Mouse (Mus musculus) frontal cortex, postnatal 36 days (tissue): Measurements from ENCODE around the gene Exosc5.

Source experiments
- DNase-seq, 2 experiments: peaks; one replicate each; pipeline ENCODE4 v3.0.0; 2022; ENCODE audit warnings: low spot score in 2 of 2

Exosc5 gene

DNA sequence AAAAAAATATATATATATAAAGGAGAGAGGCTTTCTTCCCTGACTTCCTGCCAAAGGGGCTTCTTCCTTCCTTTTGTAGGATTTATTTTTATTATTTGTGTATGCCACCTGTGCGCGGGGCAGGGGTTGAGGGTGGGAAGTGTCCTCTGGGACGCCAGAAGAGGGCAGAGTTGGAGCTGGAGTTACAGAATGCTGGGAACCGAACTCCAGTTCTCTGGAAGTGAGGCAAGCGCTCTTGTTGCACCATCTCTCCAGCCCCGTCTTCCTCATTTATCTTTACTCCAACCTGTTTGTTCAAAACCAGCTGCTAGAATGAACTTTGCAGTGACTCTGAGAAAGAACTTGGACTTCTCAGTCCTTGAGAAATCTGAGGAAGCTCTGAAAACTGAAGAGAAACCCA is 21.0 kb downstream of the Exosc5 start:
- DNase-seq, result no peak

DNA sequence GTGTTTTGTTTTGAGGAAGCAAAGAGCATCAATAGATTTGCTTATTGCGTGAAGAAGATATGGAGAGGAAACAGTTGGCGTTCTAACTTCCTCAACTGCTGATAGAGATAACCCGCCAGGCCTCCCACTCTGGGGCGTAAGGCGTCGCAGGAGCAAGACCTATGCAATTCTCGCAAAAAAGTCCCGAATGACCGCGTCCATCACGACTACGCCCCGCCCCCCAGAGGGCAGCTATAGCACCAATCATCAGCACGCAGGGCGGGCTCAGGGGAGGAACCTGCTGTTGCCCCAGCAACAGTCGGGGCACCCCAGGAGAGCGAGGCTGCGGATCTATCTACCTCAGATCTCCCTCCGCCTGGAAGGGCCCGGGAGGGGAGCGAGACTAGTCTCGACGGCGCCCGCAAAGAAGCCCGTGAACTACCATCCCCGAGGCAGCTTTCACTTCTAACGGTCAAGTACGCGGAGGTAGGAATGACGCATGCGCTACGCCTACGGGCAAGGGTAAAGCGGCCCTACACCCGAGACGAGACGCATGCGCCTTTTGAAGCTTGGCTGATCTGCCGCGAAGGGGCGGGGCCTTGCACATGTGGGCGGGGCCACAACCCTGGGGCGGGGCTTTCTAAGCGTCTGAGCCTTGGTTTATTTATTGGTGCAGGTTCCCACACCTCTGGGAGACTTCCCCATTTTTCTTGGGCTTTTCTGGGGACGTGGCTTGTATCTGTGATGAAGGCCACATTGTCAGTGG is 21.7 kb downstream of the Exosc5 start, which contains the start of gene B9d2:
Gene B9d2 (plus strand): TSS at position 267 of the 745 bp plus-strand sequence.
- peak; percentile 96 to 97 for DNase-seq

DNA sequence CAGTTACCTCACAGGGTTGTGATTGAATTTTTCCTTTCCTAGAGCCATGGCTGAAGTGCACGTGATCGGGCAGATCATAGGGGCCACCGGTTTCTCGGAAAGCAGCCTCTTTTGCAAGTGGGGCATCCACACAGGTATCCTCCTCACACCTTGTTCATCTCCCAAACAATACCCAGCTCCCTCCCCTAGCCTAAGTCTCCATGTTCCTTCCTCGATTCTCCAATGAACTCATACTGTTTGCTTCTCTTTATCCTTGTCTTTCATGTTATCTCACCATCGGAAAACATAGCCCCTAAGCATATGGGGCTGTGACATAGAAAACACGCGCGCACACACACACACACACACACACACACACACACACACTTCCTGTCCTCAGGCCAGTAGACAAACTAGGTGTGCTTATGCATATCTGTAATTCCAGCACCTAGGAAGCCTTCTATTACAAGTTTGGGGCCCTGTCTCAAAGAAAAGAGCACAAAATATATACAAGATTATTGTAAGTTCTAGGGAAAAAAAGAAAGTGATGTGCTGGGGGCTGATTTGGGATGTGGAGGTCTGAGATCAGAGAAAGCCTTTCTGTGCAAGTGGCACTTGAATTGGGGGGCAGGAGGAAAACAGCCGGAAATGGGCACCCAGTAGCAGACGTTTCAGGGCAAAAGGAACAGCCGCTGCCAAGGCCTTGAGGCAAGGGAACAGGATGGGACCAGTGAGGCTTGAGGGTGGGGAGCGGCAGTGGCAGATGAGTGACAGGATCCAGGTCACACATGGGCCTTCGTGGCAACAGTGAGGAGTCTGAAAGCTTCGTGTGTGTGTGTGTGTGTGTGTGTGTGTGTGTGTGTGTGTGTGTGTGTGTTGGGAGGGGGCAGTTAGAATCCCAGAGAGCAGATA is 22.6 kb downstream of the Exosc5 start:
- DNase-seq, result no peak

DNA sequence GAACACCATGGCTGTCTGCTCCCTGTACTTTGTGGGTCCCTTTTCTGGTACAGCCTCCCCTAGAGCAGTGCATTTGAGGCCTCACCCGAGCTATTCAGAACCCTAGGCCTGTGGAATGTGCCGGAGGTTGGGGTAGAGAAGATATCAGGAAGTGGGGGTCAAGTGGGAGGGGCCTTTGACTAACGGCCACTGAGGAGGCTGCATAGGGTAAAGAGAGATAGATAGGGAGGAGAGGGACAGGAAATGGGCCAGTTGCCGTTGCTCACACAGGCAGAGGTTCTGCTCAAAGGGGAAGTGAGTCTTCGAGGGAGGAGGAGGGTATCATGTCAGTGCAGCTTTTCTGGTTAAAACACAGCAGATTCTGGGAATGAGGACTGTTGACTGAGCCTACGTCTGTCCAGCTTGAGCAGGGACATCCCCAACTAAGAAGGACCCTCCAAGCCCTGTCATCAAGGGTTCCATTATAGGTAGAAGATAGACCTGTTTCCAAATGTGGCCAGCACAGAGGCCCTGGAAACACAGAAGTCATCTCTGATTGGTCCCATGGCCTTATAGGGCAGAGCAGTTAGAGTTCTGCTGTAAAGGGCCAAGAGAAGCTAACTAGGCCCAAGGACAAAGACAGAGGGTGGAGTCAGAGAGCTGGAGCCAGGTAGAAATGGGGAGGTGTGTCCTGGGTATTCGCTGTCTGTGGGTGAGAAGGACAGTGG is 24.7 kb downstream of the Exosc5 start:
- DNase-seq, result no peak

DNA sequence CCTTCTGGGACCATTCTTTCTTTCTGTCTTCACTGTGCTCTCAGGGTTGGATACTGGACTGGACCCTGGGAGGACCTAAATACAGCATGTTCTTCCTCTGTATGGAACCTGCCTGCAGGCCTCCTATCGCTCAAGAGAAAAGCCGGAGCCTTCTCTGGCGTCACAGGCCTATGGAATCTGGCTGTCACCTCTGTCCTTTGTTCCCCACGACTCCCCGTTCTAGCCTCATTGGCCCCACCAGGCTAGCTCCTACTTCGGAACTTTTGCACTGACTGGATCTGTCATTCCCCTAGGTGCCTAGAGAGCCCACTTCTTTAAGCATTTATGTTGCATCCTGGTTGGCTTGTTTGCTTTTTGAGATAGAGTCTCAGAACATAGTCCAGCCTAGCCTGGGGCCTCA is 25.7 kb downstream of the Exosc5 start:
- DNase-seq, result no peak

DNA sequence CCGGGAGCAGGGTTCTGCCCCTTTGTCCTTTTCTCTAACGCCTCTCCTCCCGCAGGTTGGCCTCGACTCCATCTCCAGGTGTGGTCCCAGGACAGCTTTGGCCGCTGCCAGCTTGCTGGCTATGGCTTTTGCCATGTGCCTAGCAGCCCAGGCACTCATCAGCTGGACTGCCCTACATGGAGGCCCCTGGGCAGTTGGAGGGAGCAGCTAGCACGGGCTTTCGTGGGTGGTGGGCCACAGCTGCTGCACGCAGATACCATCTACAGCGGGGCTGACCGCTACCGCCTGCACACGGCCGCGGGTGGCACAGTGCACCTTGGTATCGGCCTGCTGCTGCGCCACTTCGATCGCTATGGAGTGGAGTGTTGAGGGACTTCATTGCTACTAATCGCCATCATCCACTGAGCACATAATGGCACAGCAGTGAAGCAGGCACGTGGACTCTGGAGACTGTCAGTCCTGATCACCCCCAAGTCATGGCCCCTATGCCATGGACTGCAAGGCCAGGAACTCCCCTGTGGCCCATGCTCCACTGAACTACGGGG is 27.0 kb downstream of the Exosc5 start:
- DNase-seq, result no peak

DNA sequence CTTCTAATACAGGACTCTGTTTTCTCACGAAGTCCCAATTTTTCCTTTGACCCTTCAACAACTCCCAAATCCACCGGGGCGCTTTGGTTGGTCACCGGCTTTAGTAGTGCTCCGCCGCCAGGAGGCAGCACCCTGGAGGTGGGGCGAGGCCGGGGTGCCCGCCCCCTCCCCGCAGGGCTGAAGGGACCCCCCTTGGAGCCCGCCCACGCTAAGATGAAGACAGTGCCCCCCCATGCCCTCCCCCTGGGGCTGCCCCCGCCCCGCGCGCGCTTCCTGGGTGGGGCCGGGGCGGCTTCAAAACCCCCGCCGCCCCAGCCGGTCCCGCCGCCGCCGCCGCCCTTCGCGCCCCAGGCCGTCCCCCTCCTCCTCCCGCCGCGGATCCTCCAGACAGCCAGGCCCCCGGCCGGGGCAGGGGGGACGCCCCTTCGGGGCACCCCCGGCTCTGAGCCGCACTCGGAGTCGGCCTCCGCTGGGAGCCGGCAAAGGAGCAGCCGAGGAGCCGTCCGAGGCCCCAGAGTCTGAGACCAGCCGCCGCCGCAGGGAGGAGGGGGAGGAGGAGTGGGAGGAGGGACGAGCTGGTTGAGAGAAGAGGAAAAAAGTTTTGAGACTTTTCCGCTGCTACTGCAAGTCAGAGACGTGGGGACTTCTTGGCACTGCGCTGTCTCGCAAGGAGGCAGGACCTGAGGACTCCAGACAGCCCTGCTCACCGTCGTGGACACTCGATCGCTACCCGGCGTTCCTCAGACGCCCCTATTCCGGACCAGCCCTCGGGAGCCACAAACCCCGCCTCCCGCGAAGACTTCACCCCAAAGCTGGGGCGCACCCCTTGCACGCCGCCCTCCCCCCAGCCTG is 27.9 kb downstream of the Exosc5 start, which contains the start of gene Tgfb1:
Gene Tgfb1 (plus strand): TSS at position 323 of the 852 bp plus-strand sequence.
- DNase-seq, result no peak

DNA sequence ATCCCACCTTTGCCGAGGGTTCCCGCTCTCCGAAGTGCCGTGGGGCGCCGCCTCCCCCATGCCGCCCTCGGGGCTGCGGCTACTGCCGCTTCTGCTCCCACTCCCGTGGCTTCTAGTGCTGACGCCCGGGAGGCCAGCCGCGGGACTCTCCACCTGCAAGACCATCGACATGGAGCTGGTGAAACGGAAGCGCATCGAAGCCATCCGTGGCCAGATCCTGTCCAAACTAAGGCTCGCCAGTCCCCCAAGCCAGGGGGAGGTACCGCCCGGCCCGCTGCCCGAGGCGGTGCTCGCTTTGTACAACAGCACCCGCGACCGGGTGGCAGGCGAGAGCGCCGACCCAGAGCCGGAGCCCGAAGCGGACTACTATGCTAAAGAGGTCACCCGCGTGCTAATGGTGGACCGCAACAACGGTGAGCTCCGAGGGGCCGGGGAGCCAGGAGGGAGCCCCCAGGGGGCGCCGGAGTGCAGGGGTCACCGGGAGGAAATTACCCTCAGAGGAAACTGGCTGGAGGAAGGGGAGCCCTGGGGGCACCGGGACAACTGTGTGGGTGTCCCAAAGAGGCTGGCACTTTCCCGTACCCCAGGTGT is 28.9 kb downstream of the Exosc5 start:
- no peak for DNase-seq

DNA sequence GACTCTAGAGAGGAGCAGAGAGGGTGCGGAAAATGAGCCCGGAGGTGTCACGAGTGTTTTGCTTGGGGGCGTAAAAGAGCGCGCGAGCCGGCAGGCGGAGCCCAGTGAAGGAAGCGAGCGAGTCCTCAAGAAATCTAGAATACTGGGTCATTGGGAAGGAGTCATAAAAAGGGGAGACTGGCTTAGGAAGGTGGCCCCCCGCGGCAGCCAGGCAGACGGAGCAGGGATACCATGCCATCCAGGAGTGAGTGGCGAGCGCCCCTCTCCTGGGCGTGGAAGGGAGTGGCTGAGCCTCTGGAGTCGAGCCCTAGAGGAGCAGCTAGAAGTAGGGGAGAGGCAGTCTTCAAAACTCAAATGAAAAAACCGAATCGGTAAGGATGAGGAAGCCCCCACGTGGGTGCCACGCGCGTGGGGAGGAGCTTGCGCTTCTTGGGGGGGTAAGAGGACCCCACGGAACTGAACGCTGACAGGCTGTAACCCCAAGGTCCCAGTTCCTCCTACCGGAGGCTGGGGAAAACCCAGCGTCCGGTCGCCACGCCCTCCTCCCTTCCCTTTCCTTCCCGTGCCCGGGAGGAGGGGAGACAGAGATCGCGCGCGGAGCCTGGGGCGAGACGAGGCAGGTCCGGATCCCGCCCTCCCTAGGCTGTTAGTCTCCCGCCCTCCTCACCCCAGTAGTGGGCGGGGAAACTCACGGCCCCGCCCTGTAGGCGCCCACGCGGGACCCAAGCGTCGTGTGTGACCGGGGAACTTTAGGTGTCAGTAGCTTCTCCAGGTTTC is 30.0 kb downstream of the Exosc5 start:
- no peak for DNase-seq

DNA sequence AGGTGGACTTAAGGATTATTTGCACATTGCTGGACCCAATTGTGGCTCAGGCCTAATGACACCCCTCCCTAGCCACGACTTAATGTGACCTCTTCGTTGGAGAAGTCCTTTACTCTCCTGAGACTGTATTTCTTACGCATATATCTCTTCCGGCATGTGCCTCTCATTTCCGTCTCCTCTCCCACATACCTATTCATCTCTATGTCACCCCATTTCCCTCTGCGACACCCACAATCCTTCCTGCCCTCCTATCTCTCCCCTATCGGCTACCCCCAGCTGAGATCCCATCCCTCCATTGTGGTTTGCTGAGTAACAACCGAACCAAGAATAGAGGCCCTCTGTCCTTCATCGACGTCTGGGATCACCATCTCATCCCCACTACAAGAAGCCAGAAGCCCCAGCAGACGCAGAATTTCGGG is 30.6 kb downstream of the Exosc5 start:
- no peak for DNase-seq

DNA sequence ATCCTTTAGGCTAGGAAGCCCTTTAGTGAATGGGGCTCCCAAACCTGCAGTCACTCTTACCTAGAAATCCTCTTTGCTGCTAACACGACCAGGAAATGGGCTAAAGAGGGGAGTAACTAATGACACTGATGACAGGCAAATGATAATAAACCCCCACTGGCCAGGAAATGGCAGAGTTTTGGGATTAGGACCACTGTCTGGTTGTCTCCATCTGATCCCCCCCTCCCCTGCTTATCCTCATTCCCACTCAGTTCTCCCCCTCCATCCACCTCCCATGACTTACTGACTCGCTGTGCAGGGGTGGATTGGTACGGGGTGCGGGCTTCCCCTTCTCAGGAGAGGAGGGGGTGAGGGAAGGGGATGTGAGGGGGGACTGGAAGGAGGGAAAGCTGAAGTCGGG is 31.1 kb downstream of the Exosc5 start:
- DNase-seq, result no peak

DNA sequence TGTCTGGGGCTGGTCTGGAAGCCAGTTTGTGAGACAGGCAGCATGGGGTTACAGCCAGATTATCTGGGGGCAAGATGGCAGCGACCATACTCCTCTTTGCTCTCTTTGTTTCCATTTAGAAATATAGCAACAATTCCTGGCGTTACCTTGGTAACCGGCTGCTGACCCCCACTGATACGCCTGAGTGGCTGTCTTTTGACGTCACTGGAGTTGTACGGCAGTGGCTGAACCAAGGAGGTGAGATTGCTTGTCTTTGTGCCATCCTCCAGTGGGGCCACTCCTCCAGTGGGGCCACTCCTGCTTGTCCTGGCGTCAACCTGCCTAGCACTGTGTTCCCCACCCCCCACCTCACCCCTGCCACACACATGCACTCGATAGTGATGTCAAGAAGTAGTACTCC is 35.1 kb downstream of the Exosc5 start:
- no peak for DNase-seq

DNA sequence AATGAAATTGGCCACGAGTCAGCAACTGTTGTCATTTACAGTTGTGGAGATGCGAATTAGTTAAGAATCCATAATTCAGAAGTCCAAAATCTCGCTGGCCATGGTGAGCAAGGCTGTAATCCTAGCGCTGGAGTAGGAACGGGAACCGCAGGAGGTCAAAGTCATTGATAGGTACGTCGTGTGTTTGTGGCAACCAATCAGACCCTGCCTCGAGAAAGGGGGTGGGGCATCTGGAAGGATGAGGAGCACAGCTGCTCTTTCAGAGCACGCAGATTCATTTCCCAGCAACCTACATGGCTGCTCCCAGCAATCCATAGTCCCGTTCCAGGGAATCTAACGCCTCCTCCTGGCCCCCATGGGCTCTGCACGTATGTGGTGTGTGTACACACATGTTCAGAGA is 40.9 kb downstream of the Exosc5 start:
- DNase-seq, result no peak

DNA sequence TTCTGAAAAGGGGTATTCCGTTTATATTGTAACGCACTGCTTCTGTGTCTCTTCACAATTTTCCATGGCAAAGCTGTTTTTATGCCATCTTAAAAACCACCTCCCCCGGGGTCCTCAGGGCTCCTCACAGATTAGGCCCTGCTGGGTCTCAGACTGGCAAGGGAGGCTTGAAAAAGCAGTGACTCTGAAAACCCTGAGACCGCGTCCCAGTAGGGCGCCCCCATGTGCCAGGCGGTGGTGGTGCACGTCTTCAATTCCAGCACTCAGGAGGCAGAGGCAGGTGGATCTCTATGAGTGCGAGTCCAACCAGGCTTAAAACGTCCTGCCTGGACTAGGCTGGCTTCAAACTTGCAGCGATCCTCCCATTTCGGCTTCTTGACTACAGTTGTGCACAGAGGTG is 41.8 kb downstream of the Exosc5 start:
- no peak for DNase-seq

DNA sequence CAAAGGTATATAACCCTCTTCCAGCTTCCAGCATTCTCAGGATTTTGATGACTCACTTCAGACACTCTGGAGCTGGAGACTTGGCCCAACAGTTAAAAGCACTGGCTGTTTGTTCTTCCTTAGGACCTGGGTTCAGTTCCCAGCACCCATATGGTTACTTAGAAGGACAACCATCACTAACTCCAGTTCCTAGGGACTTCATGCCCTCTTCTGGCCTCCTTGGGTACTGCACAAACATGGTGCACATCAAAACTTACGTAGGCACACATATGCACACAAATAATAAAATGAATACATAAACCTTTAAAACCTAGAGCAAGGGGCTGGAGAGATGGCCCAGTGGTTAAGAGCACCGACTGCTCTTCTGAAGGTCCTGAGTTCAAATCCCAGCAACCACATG is 43.4 kb downstream of the Exosc5 start:
- no peak for DNase-seq

DNA sequence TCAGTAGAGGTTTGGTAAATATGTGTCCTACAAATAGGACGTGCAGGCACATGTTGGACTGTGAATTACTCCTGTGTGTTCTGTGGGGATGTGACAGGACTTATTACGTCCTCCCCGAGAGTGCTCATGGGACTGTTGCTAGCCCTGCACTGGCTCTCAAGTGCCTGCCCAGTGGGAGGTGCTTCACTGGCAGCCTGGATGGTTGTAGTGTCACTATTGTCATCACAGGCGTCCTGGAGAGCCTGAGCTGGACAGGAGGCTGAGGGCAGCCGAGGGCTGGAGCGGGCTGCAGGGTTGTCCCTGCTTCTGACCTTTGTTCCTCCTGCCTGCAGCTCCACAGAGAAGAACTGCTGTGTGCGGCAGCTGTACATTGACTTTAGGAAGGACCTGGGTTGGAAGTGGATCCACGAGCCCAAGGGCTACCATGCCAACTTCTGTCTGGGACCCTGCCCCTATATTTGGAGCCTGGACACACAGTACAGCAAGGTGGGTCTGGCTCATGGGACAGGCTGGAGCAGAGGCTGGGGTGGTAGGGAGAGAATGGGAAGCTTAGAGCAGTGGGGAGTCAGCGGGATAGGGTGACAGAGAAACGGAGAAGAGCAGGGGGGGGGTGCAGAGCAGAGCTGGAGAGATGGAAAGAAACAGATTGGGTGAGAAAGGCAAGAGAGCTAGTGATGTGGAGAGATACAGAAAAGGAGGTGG is 45.0 kb downstream of the Exosc5 start:
- no peak for DNase-seq

DNA sequence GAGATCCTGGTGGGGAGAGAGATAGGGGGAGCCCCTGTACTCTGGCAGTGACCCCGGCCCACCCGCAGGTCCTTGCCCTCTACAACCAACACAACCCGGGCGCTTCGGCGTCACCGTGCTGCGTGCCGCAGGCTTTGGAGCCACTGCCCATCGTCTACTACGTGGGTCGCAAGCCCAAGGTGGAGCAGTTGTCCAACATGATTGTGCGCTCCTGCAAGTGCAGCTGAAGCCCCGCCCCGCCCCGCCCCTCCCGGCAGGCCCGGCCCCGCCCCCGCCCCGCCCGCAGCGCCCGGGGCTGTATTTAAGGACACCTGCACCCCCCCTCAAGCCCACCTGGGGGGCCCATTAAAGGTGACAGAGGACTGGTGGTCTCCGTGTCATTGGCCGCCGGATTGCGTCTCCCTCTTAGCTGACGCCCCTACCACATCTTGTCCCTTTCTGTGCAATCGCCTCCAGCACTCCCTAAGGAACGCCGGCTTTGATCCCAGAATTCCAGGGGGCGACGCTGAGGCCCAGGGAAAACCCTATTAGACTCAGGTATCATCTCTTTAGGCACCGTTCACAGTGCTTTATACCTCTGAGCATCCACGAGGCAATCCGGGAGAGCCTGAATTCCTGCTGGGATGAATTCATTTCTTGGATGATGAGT is 45.9 kb downstream of the Exosc5 start:
- no peak for DNase-seq

DNA sequence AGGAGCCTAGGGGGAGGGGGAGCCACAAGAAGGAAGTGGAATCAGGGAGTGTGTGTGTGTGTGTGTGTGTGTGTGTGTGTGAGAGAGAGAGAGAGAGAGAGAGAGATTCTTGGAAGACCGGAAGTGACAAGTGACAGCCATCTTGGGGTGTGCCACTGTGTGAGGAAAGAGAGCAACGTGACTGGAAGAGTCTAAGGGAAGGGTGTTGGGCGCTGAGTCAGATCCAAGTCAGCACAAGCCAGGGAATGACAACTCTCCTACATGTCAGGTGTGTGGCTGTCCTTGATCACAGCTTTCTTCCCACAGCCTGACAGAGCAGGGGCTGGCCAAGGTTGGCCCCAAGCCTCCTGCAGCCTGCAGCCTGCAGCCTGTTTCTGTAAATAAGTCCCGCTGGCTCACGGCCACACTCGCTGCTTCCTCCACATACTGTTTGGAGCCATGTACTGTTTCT is 46.9 kb downstream of the Exosc5 start:
- peak in 1 of 2 experiments; percentile 64 for DNase-seq
